Mouse (Mus musculus): Measurements from ENCODE around the gene Glmp. TPM values are rescaled to one million over a fixed set of nuclear protein-coding genes. Genes with fewer than 3 reads are reported as not detected.
"Not testable (repeated sequence)": the region's sequence is repeated elsewhere in the genome, so short reads cannot be mapped to it uniquely, and the experiment has no call there.

Gene Glmp
- polyA plus RNA-seq, 1 experiment from 2014 or later: 231 TPM

GRCm38 (mm10) chr3:88291970-88292369 is 32.9 kb upstream of the Glmp start:
- no peaks in the 10 kb centered on the region for H3K9me3 ChIP-seq (ENCODE audit: control insufficient read depth, low read length)
- no peaks in the 10 kb centered on the region for H3K36me3 ChIP-seq (ENCODE audit: control insufficient read depth, insufficient read depth, low read length)
- H3K4me3 ChIP-seq (ENCODE audit: low read length): no peak overlapping the region
- H3K4me2 ChIP-seq (ENCODE audit: low read depth, low read length): no peak overlapping the region
- WGBS: 51% methylated on average over 4 of the region's 4 CpGs
- no peak overlapping the region for H3K27ac ChIP-seq (ENCODE audit: low read length)
- ATAC-seq (ENCODE audit: low read depth): no peak
- H3K27me3 ChIP-seq (ENCODE audit: control insufficient read depth, insufficient read depth, low read depth, low read length): no peaks in the 10 kb centered on the region
- peaks cover 2% of the 10 kb centered on the region for H3K4me1 ChIP-seq (replicated peaks; ENCODE audit: control insufficient read depth, insufficient read depth, low read length)
- H3K9ac ChIP-seq (ENCODE audit: low read length): no peak overlapping the region

- peak overlapping the region; percentile 81 for H3K4me2 ChIP-seq (ENCODE audit: low read depth, low read length)
- peak overlapping the region; percentile 55 for H3K9ac ChIP-seq (ENCODE audit: low read length)
- peaks cover 10% of the 10 kb centered on the region for H3K4me1 ChIP-seq (replicated peaks; ENCODE audit: control insufficient read depth, insufficient read depth, low read length)
- not testable (repeated sequence) for H3K4me3 ChIP-seq (ENCODE audit: low read length); H3K9me3 ChIP-seq (ENCODE audit: control insufficient read depth, low read length); H3K36me3 ChIP-seq (ENCODE audit: control insufficient read depth, insufficient read depth, low read length); H3K27me3 ChIP-seq (ENCODE audit: control insufficient read depth, insufficient read depth, low read depth, low read length); ATAC-seq (ENCODE audit: low read depth); H3K27ac ChIP-seq (ENCODE audit: low read length)
- 48% methylated on average over 1 of the region's 1 CpGs for WGBS
Observed at GRCm38 (mm10) chr3:88295272-88295671, 29.6 kb upstream of the Glmp start.

DNA sequence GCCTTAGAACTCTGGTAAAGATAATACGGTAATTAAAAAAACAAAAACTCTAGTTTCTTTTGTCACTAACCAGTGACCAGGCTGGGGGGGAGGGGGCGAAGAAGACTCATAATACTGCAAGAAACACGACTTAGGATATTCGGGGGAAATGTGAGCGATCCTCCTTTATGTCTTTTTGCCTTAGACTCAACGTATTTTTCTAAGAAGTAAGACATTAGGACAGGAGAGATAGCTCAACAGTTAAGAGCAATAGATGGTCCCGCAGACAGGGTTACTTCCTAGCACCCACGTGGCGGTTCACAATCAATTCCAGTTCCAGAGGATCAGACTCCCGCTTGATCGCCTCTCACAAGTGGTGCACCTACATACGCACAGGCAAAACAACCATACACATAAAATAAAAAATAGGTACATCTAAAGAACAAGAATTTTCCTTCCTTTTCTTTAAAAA is 28.7 kb upstream of the Glmp start:
- 0 out of 2 replicates have a peak, but pooled peaks have one; percentile 11 for ATAC-seq (ENCODE audit: low read depth)
- Histone ChIP-seq H3K9ac (ENCODE audit: low read length) (peak overlapping the region; percentile 83), H3K9me3 (ENCODE audit: control insufficient read depth, low read length) (no peaks in the 10 kb centered on the region), H3K4me1 (replicated peaks; ENCODE audit: control insufficient read depth, insufficient read depth, low read length) (peaks cover 10% of the 10 kb centered on the region), H3K36me3 (ENCODE audit: control insufficient read depth, insufficient read depth, low read length) (peaks cover 15% of the 10 kb centered on the region), H3K4me2 (ENCODE audit: low read depth, low read length) (peak overlapping the region; percentile 81), H3K27ac (ENCODE audit: low read length) (peak overlapping the region; percentile 96), H3K27me3 (ENCODE audit: control insufficient read depth, insufficient read depth, low read depth, low read length) (no peaks in the 10 kb centered on the region), H3K4me3 (ENCODE audit: low read length) (peak overlapping the region; percentile 94)
- WGBS: under 1% methylated on average over 12 of the region's 12 CpGs

GRCm38 (mm10) chr3:88296561-88297318 is 28.1 kb upstream of the Glmp start, which contains the start of the genes Tsacc and Cct3:
TSS of gene Tsacc (minus strand) at chr3:88296999.
TSS of gene Cct3 (plus strand) at chr3:88297116.
- Histone ChIP-seq H3K27ac (ENCODE audit: low read length) (peak within 1 kb of the TSS; percentile 96), H3K4me3 (ENCODE audit: low read length) (peak within 1 kb of the TSS; percentile 94), H3K9ac (ENCODE audit: low read length) (peak within 1 kb of the TSS; percentile 92), H3K27me3 (ENCODE audit: control insufficient read depth, insufficient read depth, low read depth, low read length) (no peaks in the 10 kb centered on the region), H3K9me3 (ENCODE audit: control insufficient read depth, low read length) (no peaks in the 10 kb centered on the region), H3K4me1 (replicated peaks; ENCODE audit: control insufficient read depth, insufficient read depth, low read length) (peaks cover 10% of the 10 kb centered on the region), H3K36me3 (ENCODE audit: control insufficient read depth, insufficient read depth, low read length) (peaks cover 21% of the 10 kb centered on the region), H3K4me2 (ENCODE audit: low read depth, low read length) (peak within 1 kb of the TSS; percentile 81)
- ATAC-seq (ENCODE audit: low read depth): peak; percentile 99
- under 1% methylated on average over 44 of the region's 44 CpGs for WGBS

DNA sequence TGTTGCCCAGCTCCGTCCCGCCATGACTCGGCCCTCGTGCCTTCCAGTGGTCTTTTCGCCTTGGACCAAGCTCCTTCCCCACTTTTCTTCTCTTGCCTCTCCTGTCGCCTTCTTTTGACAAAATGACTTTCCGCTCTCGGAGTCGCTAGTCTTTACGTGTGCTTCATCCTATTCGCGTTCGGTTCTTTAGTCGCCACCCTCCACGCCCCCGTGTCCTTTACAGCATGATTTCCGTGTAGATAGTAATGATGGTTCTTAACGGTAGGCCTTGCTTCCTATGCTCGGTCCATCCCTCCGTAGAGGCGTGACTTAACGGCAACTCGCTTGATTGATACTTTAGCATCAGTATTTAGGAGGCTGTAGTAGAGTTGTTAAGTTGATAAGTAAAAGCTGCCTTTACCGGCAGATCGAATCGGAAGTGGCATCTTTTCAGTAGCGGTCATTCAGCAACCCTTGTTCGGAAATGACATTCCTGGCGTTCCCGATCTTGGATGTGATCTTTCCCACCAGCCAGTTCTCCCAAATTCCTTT is 27.4 kb upstream of the Glmp start:
- WGBS: under 1% methylated on average over 30 of the region's 30 CpGs
- ATAC-seq (ENCODE audit: low read depth): no peak

DNA sequence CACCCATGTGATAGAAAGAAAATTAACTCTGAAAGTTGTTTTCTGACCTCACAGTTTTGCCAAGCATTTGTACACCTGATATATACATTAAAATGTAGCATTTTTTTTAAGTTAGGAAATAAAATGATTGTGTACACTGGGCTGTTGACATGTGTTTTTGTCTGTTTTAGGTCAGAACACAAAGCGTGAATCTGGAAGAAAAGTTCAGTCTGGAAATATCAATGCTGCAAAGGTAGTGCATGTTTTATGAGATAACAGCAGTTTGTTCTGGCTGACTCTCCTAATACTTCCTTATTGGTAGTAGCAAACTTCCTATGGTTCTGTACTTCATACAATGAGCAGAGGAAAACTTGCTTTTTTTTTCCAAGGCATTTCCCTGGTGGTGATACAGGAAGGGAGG is 25.7 kb upstream of the Glmp start:
- peaks cover 10% of the 10 kb centered on the region for H3K4me1 ChIP-seq (replicated peaks; ENCODE audit: control insufficient read depth, insufficient read depth, low read length)
- H3K9ac ChIP-seq (ENCODE audit: low read length): no peak overlapping the region
- no peak overlapping the region for H3K4me2 ChIP-seq (ENCODE audit: low read depth, low read length)
- H3K27me3 ChIP-seq (ENCODE audit: control insufficient read depth, insufficient read depth, low read depth, low read length): no peaks in the 10 kb centered on the region
- no peak overlapping the region for H3K4me3 ChIP-seq (ENCODE audit: low read length)
- no peak for ATAC-seq (ENCODE audit: low read depth)
- H3K27ac ChIP-seq (ENCODE audit: low read length): no peak overlapping the region
- 78% methylated on average over 1 of the region's 1 CpGs for WGBS
- H3K9me3 ChIP-seq (ENCODE audit: control insufficient read depth, low read length): no peaks in the 10 kb centered on the region
- peaks cover 42% of the 10 kb centered on the region for H3K36me3 ChIP-seq (ENCODE audit: control insufficient read depth, insufficient read depth, low read length)

More for the DNA sequence above, 27.4 kb upstream of the Glmp start:
- Histone ChIP-seq H3K27me3 (ENCODE audit: control insufficient read depth, insufficient read depth, low read depth, low read length) (no peaks in the 10 kb centered on the region), H3K4me2 (ENCODE audit: low read depth, low read length) (peak overlapping the region; percentile 74), H3K9ac (ENCODE audit: low read length) (peak overlapping the region; percentile 92), H3K9me3 (ENCODE audit: control insufficient read depth, low read length) (no peaks in the 10 kb centered on the region), H3K4me3 (ENCODE audit: low read length) (peak overlapping the region; percentile 94), H3K36me3 (ENCODE audit: control insufficient read depth, insufficient read depth, low read length) (peaks cover 27% of the 10 kb centered on the region), H3K27ac (ENCODE audit: low read length) (peak overlapping the region; percentile 96), H3K4me1 (replicated peaks; ENCODE audit: control insufficient read depth, insufficient read depth, low read length) (peaks cover 10% of the 10 kb centered on the region)

GRCm38 (mm10) chr3:88328956-88329355 is 4.1 kb downstream of the Glmp start:
- H3K4me2 ChIP-seq (ENCODE audit: low read depth, low read length): no peak overlapping the region
- WGBS: 62% methylated on average over 5 of the region's 5 CpGs

GRCm38 (mm10) chr3:88331282-88331681 is 6.5 kb downstream of the Glmp start:
- 18% methylated on average over 2 of the region's 2 CpGs for WGBS
- H3K27me3 ChIP-seq (ENCODE audit: control insufficient read depth, insufficient read depth, low read depth, low read length): no peaks in the 10 kb centered on the region
- H3K4me3 ChIP-seq (ENCODE audit: low read length): no peak overlapping the region
- H3K36me3 ChIP-seq (ENCODE audit: control insufficient read depth, insufficient read depth, low read length): peaks cover 11% of the 10 kb centered on the region; the same call in 1 of the 2 replicates
- ATAC-seq (ENCODE audit: low read depth): no peak
- peaks cover 12% of the 10 kb centered on the region for H3K4me1 ChIP-seq (replicated peaks; ENCODE audit: control insufficient read depth, insufficient read depth, low read length)
- no peak overlapping the region for H3K4me2 ChIP-seq (ENCODE audit: low read depth, low read length)
- H3K27ac ChIP-seq (ENCODE audit: low read length): no peak overlapping the region
- H3K9ac ChIP-seq (ENCODE audit: low read length): no peak overlapping the region
- no peaks in the 10 kb centered on the region for H3K9me3 ChIP-seq (ENCODE audit: control insufficient read depth, low read length)

More at GRCm38 (mm10) chr3:88328956-88329355, 4.1 kb downstream of the Glmp start:
- H3K4me1 ChIP-seq (replicated peaks; ENCODE audit: control insufficient read depth, insufficient read depth, low read length): peaks cover 14% of the 10 kb centered on the region
- H3K9me3 ChIP-seq (ENCODE audit: control insufficient read depth, low read length): no peaks in the 10 kb centered on the region
- no peaks in the 10 kb centered on the region for H3K27me3 ChIP-seq (ENCODE audit: control insufficient read depth, insufficient read depth, low read depth, low read length)
- no peak overlapping the region for H3K27ac ChIP-seq (ENCODE audit: low read length)
- no peak overlapping the region for H3K4me3 ChIP-seq (ENCODE audit: low read length)
- no peak overlapping the region for H3K9ac ChIP-seq (ENCODE audit: low read length)
- ATAC-seq (ENCODE audit: low read depth): no peak
- H3K36me3 ChIP-seq (ENCODE audit: control insufficient read depth, insufficient read depth, low read length): peaks cover 11% of the 10 kb centered on the region; the same call in 1 of the 2 replicates

- Histone ChIP-seq H3K4me1 (replicated peaks; ENCODE audit: control insufficient read depth, insufficient read depth, low read length) (peaks cover 20% of the 10 kb centered on the region), H3K4me2 (ENCODE audit: low read depth, low read length) (peak overlapping the region; percentile 34), H3K4me3 (ENCODE audit: low read length) (peak overlapping the region; percentile 24), H3K36me3 (ENCODE audit: control insufficient read depth, insufficient read depth, low read length) (peaks cover 5% of the 10 kb centered on the region; the same call in 1 of the 2 replicates), H3K27me3 (ENCODE audit: control insufficient read depth, insufficient read depth, low read depth, low read length) (no peaks in the 10 kb centered on the region), H3K9ac (ENCODE audit: low read length) (peak overlapping the region; percentile 45), H3K27ac (ENCODE audit: low read length) (peak overlapping the region; percentile 53), H3K9me3 (ENCODE audit: control insufficient read depth, low read length) (no peaks in the 10 kb centered on the region)
- peak; percentile 29; the same call in 1 of the 2 replicates for ATAC-seq (ENCODE audit: low read depth)
- 41% methylated on average over 12 of the region's 12 CpGs for WGBS
Observed at GRCm38 (mm10) chr3:88334029-88334658, 9.3 kb downstream of the Glmp start.
